Mouse (Mus musculus) CH12F3 (cell line): ENCODE data around the gene Ccnb2.

Experiments
- in situ Hi-C: fragments of 300-500 bp; cut with MboI; formaldehyde crosslinking; loops from 2 replicates; pipeline ENCODE4 v1.14.3; 2020; ENCODE audit warnings: low sequenced_read_pairs

Ccnb2 gene

GRCm38 (mm10) chr9:70384958-70385728 is 36.2 kb downstream of the Ccnb2 start:
- in situ Hi-C loops = no loop called here

- in situ Hi-C loops = no loop called here
Observed at GRCm38 (mm10) chr9:70384494-70384893, 36.9 kb downstream of the Ccnb2 start.

- in situ Hi-C loops = no loop called here
Observed at GRCm38 (mm10) chr9:70383750-70384149, 37.6 kb downstream of the Ccnb2 start.

- in situ Hi-C loops = no loop called here
Observed at GRCm38 (mm10) chr9:70382091-70382490, 39.3 kb downstream of the Ccnb2 start.

- in situ Hi-C loops = no loop called here
Observed at GRCm38 (mm10) chr9:70379502-70380467, 41.6 kb downstream of the Ccnb2 start.

- in situ Hi-C loops = no loop called here
Observed at GRCm38 (mm10) chr9:70371638-70372037, 49.7 kb downstream of the Ccnb2 start.

GRCm38 (mm10) chr9:70366898-70367297 is 54.4 kb downstream of the Ccnb2 start:
- in situ Hi-C loops = no loop called here

GRCm38 (mm10) chr9:70365915-70366314 is 55.4 kb downstream of the Ccnb2 start:
- in situ Hi-C loops = no loop called here

GRCm38 (mm10) chr9:70364741-70365140 is 56.6 kb downstream of the Ccnb2 start:
- in situ Hi-C loops = no loop called here

GRCm38 (mm10) chr9:70359402-70360131 is 61.8 kb downstream of the Ccnb2 start:
- in situ Hi-C loops = no loop called here
